Mouse (Mus musculus) gastrocnemius, postnatal 4 days (tissue): ENCODE measurements around the gene Gng11. TPM values are rescaled to one million over a fixed set of nuclear protein-coding genes. Genes with fewer than 3 reads are reported as not detected.

ENCODE experiments used
- total RNA-seq, 2 experiments: library from RNA; stranded (reverse); gene quantifications; 2 replicates each; pipeline ENCODE4 v1.2.3; 2021

The Gng11 gene
- total RNA-seq, 2 experiments from 2014 or later: 68.0 to 76.8 TPM

Other genes starting within 250 kb of the Gng11 start
- 1 to 10 TPM; 4.1 to 4.7 TPM for gene Calcr, start 239.2 kb upstream of the Gng11 start, total RNA-seq
- gene Tfpi2, start 15.0 kb upstream of the Gng11 start, total RNA-seq: 1 to 10 TPM; 3.9 to 5.4 TPM
- gene Gngt1, start 10.1 kb upstream of the Gng11 start, total RNA-seq: not detected
- 10 to 100 TPM; 29.3 to 30.4 TPM for gene Bet1, start 83.1 kb downstream of the Gng11 start, total RNA-seq